Mouse (Mus musculus): ENCODE data around the gene Zfp2. TPM values are rescaled to one million over a fixed set of nuclear protein-coding genes. Genes with fewer than 3 reads are reported as not detected.

Gene Zfp2
- polyA plus RNA-seq, 1 experiment from 2014 or later, result 13.3 TPM

DNA sequence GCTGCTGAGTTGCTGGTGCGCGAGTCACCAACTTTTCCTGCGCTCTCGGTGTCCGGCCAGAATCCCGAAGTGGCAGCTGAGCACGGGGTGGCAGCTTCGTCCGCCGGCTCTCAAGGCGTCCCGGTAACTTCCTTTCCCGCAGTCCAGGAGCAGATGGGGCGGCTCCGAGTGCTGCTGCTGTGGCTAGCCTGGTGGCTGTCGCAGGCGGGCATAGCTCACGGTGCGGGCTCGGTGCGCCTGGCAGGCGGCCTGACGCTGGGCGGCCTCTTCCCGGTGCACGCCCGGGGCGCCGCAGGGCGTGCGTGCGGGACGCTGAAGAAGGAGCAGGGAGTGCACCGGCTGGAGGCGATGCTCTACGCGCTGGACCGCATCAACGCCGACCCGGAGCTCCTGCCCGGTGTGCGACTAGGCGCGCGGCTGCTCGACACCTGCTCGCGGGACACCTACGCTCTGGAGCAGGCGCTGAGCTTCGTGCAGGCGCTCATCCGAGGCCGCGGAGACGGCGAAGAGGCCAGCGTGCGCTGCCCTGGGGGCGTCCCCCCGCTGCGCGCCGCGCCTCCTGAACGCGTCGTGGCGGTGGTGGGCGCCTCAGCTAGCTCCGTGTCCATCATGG, 64.9 kb downstream of the Zfp2 start:
- no peak overlapping the region for H3K27ac ChIP-seq
- peaks cover 74% of the 10 kb centered on the region for H3K27me3 ChIP-seq
- peak overlapping the region; percentile 61 for H3K9ac ChIP-seq
- no peak for ATAC-seq (ENCODE audit: insufficient number of reproducible peaks, insufficient read depth, low FRiP score, low TSS enrichment, low read depth)
- H3K4me3 ChIP-seq, result peak overlapping the region; percentile 47
- H3K4me2 ChIP-seq, result peak overlapping the region; percentile 81
- peaks cover 7% of the 10 kb centered on the region; the same call in 1 of the 2 replicates for H3K9me3 ChIP-seq
- WGBS, result under 1% methylated on average over 65 of the region's 72 CpGs
- H3K36me3 ChIP-seq, result no peaks in the 10 kb centered on the region
- peaks cover 18% of the 10 kb centered on the region for H3K4me1 ChIP-seq

DNA sequence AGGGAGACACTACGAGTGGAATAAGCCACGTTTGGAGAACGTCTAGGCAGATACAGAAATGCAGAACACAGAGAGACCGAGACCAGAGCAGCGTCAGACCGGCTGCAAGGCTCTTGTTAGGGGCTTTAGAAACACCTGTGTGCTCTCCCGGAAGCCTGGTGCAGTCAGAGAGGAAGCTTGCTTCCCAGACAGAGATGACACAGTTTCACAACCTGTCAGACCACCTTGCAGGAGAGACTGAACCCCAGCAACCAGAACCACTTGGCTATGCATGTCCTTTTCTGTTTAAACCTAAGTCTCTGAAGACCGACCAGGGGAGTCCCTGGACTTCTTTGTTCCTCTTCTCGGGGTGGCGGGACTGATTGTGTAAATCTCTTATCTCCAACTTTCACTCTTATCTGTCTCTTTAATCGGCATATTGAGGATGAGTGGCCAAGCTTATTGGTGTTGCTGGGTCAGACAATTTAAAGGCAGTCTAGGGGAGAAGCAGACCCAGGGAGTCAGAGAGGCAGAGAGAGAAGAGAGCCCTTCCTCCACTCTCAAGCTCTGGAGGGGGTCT, 65.7 kb downstream of the Zfp2 start, which contains the start of gene Grm6:
Grm6 (plus strand) TSS at position 509 of the 559 bp plus-strand sequence.
- Histone ChIP-seq H3K4me2 (peak within 1 kb of the TSS; percentile 81), H3K4me3 (peak within 1 kb of the TSS; percentile 47), H3K9ac (peak within 1 kb of the TSS; percentile 61), H3K27ac (no peak within 1 kb of the TSS), H3K36me3 (no peaks in the 10 kb centered on the region), H3K27me3 (peaks cover 74% of the 10 kb centered on the region), H3K9me3 (peaks cover 7% of the 10 kb centered on the region; the same call in 1 of the 2 replicates), H3K4me1 (peaks cover 18% of the 10 kb centered on the region)
- no peak for ATAC-seq (ENCODE audit: insufficient number of reproducible peaks, insufficient read depth, low FRiP score, low TSS enrichment, low read depth)
- 3% methylated on average over 11 of the region's 11 CpGs for WGBS

GRCm38 (mm10) chr11:50849310-50849709, 66.7 kb downstream of the Zfp2 start:
- no peak overlapping the region for H3K4me2 ChIP-seq
- H3K4me1 ChIP-seq, result peaks cover 18% of the 10 kb centered on the region
- H3K27me3 ChIP-seq, result peaks cover 74% of the 10 kb centered on the region
- WGBS, result 6% methylated on average over 10 of the region's 10 CpGs
- no peaks in the 10 kb centered on the region for H3K36me3 ChIP-seq
- no peak overlapping the region for H3K4me3 ChIP-seq
- H3K9me3 ChIP-seq, result peaks cover 7% of the 10 kb centered on the region; the same call in 1 of the 2 replicates
- H3K9ac ChIP-seq, result no peak overlapping the region
- no peak for ATAC-seq (ENCODE audit: insufficient number of reproducible peaks, insufficient read depth, low FRiP score, low TSS enrichment, low read depth)
- no peak overlapping the region for H3K27ac ChIP-seq

Other genes starting within 250 kb of the Zfp2 start
- 51.3 and 53.0 TPM in 2 replicates for gene Zfp354c, start 88.4 kb downstream of the Zfp2 start, polyA plus RNA-seq (2015; fragmentation: Nextera tagmentation; extraction: Ambion mirVana)
- 0.73 and 0.77 TPM in 2 replicates for gene Zfp879, start 74.6 kb downstream of the Zfp2 start, polyA plus RNA-seq (2015; fragmentation: Nextera tagmentation; extraction: Ambion mirVana)
- gene Grm6, start 65.5 kb downstream of the Zfp2 start, polyA plus RNA-seq (2015; fragmentation: Nextera tagmentation; extraction: Ambion mirVana), result not detected in 2 replicates
- 12.3 and 13.3 TPM in 2 replicates for gene Zfp454, start 28.5 kb downstream of the Zfp2 start, polyA plus RNA-seq (2015; fragmentation: Nextera tagmentation; extraction: Ambion mirVana)
- 1.4 and 2.1 TPM in 2 replicates for gene Zfp354b, start 15.5 kb upstream of the Zfp2 start, polyA plus RNA-seq (2015; fragmentation: Nextera tagmentation; extraction: Ambion mirVana)
- not detected in 2 replicates for gene 4933414I15Rik, start 27.6 kb upstream of the Zfp2 start, polyA plus RNA-seq (2015; fragmentation: Nextera tagmentation; extraction: Ambion mirVana)
- not detected in 2 replicates for gene Prop1, start 37.6 kb upstream of the Zfp2 start, polyA plus RNA-seq (2015; fragmentation: Nextera tagmentation; extraction: Ambion mirVana)
- gene Olfr1378, start 50.4 kb upstream of the Zfp2 start, polyA plus RNA-seq (2015; fragmentation: Nextera tagmentation; extraction: Ambion mirVana), result not detected in 2 replicates
- not detected in 2 replicates for gene Olfr1377, start 65.8 kb upstream of the Zfp2 start, polyA plus RNA-seq (2015; fragmentation: Nextera tagmentation; extraction: Ambion mirVana)
- gene Olfr51, start 87.4 kb upstream of the Zfp2 start, polyA plus RNA-seq (2015; fragmentation: Nextera tagmentation; extraction: Ambion mirVana), result not detected in 2 replicates
- not detected in 2 replicates for gene Olfr54, start 98.1 kb upstream of the Zfp2 start, polyA plus RNA-seq (2015; fragmentation: Nextera tagmentation; extraction: Ambion mirVana)
- gene Olfr1375, start 131.9 kb upstream of the Zfp2 start, polyA plus RNA-seq (2015; fragmentation: Nextera tagmentation; extraction: Ambion mirVana), result not detected in 2 replicates
- 8.7 and 11.8 TPM in 2 replicates for gene Zfp354a, start 143.1 kb upstream of the Zfp2 start, polyA plus RNA-seq (2015; fragmentation: Nextera tagmentation; extraction: Ambion mirVana)

Data from embryonic facial prominence, embryonic 13.5 days (tissue).